Mouse (Mus musculus) intestine, embryonic 16.5 days (tissue): ENCODE data around the gene Cdk19. TPM values are rescaled to one million over a fixed set of nuclear protein-coding genes. Genes with fewer than 3 reads are reported as not detected.
A peak's percentile ranks its signal among the peaks of the same experiment; 100 is the strongest.

Experiments
- ATAC-seq: fragments of 200-750 bp; cut with Nextera tagmentation; 2 replicates; pipeline ENCODE4 v1.8.0; 2017; ENCODE audit warnings: moderate TSS enrichment, moderate library complexity
- H3K27ac ChIP-seq: fragments of 300-500 bp; sonication (generic); 2 replicates; pipeline ENCODE4 v1.5.1; 2014; ENCODE audit warnings: mild to moderate bottlenecking, low read length
- H3K27me3 ChIP-seq: fragments of 300-500 bp; sonication (generic); replicated peaks from 2 replicates; pipeline ENCODE4 v1.6.1; 2014; ENCODE audit warnings: low read length, control low read depth, mixed read lengths; ENCODE audit not compliant: control insufficient read depth, insufficient read depth
- H3K36me3 ChIP-seq: fragments of 300-500 bp; sonication (generic); 2 replicates; pipeline ENCODE4 v1.6.1; 2014; ENCODE audit warnings: low read length, control low read depth; ENCODE audit not compliant: control insufficient read depth, insufficient read depth
- H3K4me1 ChIP-seq: fragments of 300-500 bp; sonication (generic); 2 replicates; pipeline ENCODE4 v1.6.1; 2014; ENCODE audit warnings: low read length, control low read depth, mixed read lengths; ENCODE audit not compliant: control insufficient read depth, insufficient read depth
- H3K4me2 ChIP-seq: fragments of 300-500 bp; sonication (generic); 2 replicates; pipeline ENCODE4 v1.6.1; 2014; ENCODE audit warnings: low read depth, low read length, control low read depth
- H3K4me3 ChIP-seq: fragments of 300-500 bp; sonication (generic); 2 replicates; pipeline ENCODE4 v1.5.1; 2014; ENCODE audit warnings: mild to moderate bottlenecking, low read length
- H3K9ac ChIP-seq: fragments of 300-500 bp; sonication (generic); 2 replicates; pipeline ENCODE4 v1.6.1; 2014; ENCODE audit warnings: low read depth, low read length
- H3K9me3 ChIP-seq: fragments of 300-500 bp; sonication (generic); 2 replicates; pipeline ENCODE4 v1.6.1; 2016; ENCODE audit warnings: low read length, control low read depth; ENCODE audit not compliant: control insufficient read depth
- WGBS: fragments of 180-500 bp; shearing (Covaris S2); extraction: QIAGEN DNeasy Blood & Tissue Kit; methylation state at CpG from one replicate; pipeline ENCODE4 v1.1.7; 2014; 5-methylcytosine and 5-hydroxymethylcytosine counted together
- polyA plus RNA-seq: library from polyadenylated mRNA; unstranded; fragments of >200 nt; fragmentation: Nextera tagmentation; extraction: Ambion mirVana; gene quantifications from 2 replicates; pipeline ENCODE4 v1.2.1, GENCODE M21; 2015

The Cdk19 gene
- polyA plus RNA-seq, 1 experiment from 2014 or later = 4.0 TPM

- H3K27ac ChIP-seq = no peak overlapping the region
- ATAC-seq = no peak
- WGBS = 71% methylated on average over 5 of the region's 5 CpGs
Measured at GRCm38 (mm10) chr10:40364642-40365361, 25.4 kb downstream of the Cdk19 start.

GRCm38 (mm10) chr10:40365991-40366390 lies 26.6 kb downstream of the Cdk19 start:
- no peak overlapping the region for H3K27ac ChIP-seq
- H3K4me1 ChIP-seq = peaks cover 9% of the 10 kb centered on the region; the same call in 1 of the 2 replicates
- H3K9me3 ChIP-seq = no peaks in the 10 kb centered on the region
- no peak for ATAC-seq
- no peak overlapping the region for H3K4me2 ChIP-seq
- no peak overlapping the region for H3K4me3 ChIP-seq
- H3K27me3 ChIP-seq = no peaks in the 10 kb centered on the region
- no peaks in the 10 kb centered on the region for H3K36me3 ChIP-seq
- H3K9ac ChIP-seq = no peak overlapping the region
- WGBS = 72% methylated on average over 2 of the region's 2 CpGs

More at GRCm38 (mm10) chr10:40364642-40365361, 25.4 kb downstream of the Cdk19 start:
- no peaks in the 10 kb centered on the region for H3K9me3 ChIP-seq
- H3K4me3 ChIP-seq = no peak overlapping the region
- H3K4me2 ChIP-seq = no peak overlapping the region
- H3K4me1 ChIP-seq = peaks cover 9% of the 10 kb centered on the region; the same call in 1 of the 2 replicates
- no peak overlapping the region for H3K9ac ChIP-seq
- no peaks in the 10 kb centered on the region for H3K27me3 ChIP-seq
- H3K36me3 ChIP-seq = no peaks in the 10 kb centered on the region

- Histone ChIP-seq H3K4me1 (peaks cover 5% of the 10 kb centered on the region), H3K9ac (no peak overlapping the region), H3K27me3 (no peaks in the 10 kb centered on the region), H3K27ac (no peak overlapping the region), H3K36me3 (no peaks in the 10 kb centered on the region), H3K4me3 (no peak overlapping the region), H3K9me3 (no peaks in the 10 kb centered on the region), H3K4me2 (no peak overlapping the region)
- 70% methylated on average over 1 of the region's 1 CpGs for WGBS
- ATAC-seq = no peak
Measured at GRCm38 (mm10) chr10:40368516-40368915, 29.2 kb downstream of the Cdk19 start.

- H3K4me1 ChIP-seq = peaks cover 5% of the 10 kb centered on the region
- no peaks in the 10 kb centered on the region for H3K27me3 ChIP-seq
- no peak overlapping the region for H3K27ac ChIP-seq
- H3K4me2 ChIP-seq = no peak overlapping the region
- ATAC-seq = no peak
- no peaks in the 10 kb centered on the region for H3K9me3 ChIP-seq
- no peak overlapping the region for H3K4me3 ChIP-seq
- no peaks in the 10 kb centered on the region for H3K36me3 ChIP-seq
- no peak overlapping the region for H3K9ac ChIP-seq
Measured at GRCm38 (mm10) chr10:40370156-40370555, 30.8 kb downstream of the Cdk19 start.

GRCm38 (mm10) chr10:40371184-40371913 lies 32.0 kb downstream of the Cdk19 start:
- Histone ChIP-seq H3K4me3 (no peak overlapping the region), H3K27me3 (no peaks in the 10 kb centered on the region), H3K27ac (no peak overlapping the region), H3K9ac (no peak overlapping the region), H3K4me2 (no peak overlapping the region), H3K4me1 (peaks cover 5% of the 10 kb centered on the region), H3K9me3 (no peaks in the 10 kb centered on the region), H3K36me3 (no peaks in the 10 kb centered on the region)
- WGBS = 64% methylated on average over 8 of the region's 8 CpGs
- ATAC-seq = no peak

GRCm38 (mm10) chr10:40371914-40372675 lies 32.7 kb downstream of the Cdk19 start:
- 34% methylated on average over 11 of the region's 11 CpGs for WGBS
- Histone ChIP-seq H3K36me3 (no peaks in the 10 kb centered on the region), H3K4me2 (peak overlapping the region; percentile 33), H3K27ac (peak overlapping the region; percentile 59), H3K4me3 (no peak overlapping the region), H3K9me3 (no peaks in the 10 kb centered on the region), H3K4me1 (peaks cover 5% of the 10 kb centered on the region), H3K9ac (no peak overlapping the region), H3K27me3 (no peaks in the 10 kb centered on the region)
- peak; percentile 52 for ATAC-seq

GRCm38 (mm10) chr10:40373749-40374148 lies 34.4 kb downstream of the Cdk19 start:
- no peak overlapping the region for H3K4me3 ChIP-seq
- peaks cover 5% of the 10 kb centered on the region for H3K4me1 ChIP-seq
- no peak for ATAC-seq
- no peaks in the 10 kb centered on the region for H3K27me3 ChIP-seq
- H3K27ac ChIP-seq = no peak overlapping the region
- no peak overlapping the region for H3K9ac ChIP-seq
- 94% methylated on average over 5 of the region's 5 CpGs for WGBS
- H3K9me3 ChIP-seq = no peaks in the 10 kb centered on the region
- H3K4me2 ChIP-seq = no peak overlapping the region
- H3K36me3 ChIP-seq = no peaks in the 10 kb centered on the region

GRCm38 (mm10) chr10:40374828-40375227 lies 35.5 kb downstream of the Cdk19 start:
- no peak overlapping the region for H3K9ac ChIP-seq
- no peaks in the 10 kb centered on the region for H3K27me3 ChIP-seq
- WGBS = 75% methylated on average over 7 of the region's 7 CpGs
- H3K4me2 ChIP-seq = no peak overlapping the region
- H3K27ac ChIP-seq = no peak overlapping the region
- H3K9me3 ChIP-seq = no peaks in the 10 kb centered on the region
- H3K4me3 ChIP-seq = no peak overlapping the region
- H3K36me3 ChIP-seq = no peaks in the 10 kb centered on the region
- H3K4me1 ChIP-seq = peaks cover 5% of the 10 kb centered on the region
- no peak for ATAC-seq

- Histone ChIP-seq H3K27me3 (no peaks in the 10 kb centered on the region), H3K9me3 (no peaks in the 10 kb centered on the region), H3K4me3 (no peak overlapping the region), H3K27ac (no peak overlapping the region), H3K36me3 (no peaks in the 10 kb centered on the region), H3K9ac (no peak overlapping the region), H3K4me1 (peaks cover 5% of the 10 kb centered on the region), H3K4me2 (no peak overlapping the region)
- 90% methylated on average over 3 of the region's 3 CpGs for WGBS
- ATAC-seq = no peak
Measured at GRCm38 (mm10) chr10:40376286-40376685, 36.9 kb downstream of the Cdk19 start.
